Mouse (Mus musculus): ENCODE data around the gene Pdgfc.

- TF ChIP-seq POLR2A (IDR thresholded peaks at IDR 0.05; ENCODE audit: insufficient read length, low read depth) = no peak
- TF ChIP-seq MYOG (IDR thresholded peaks at IDR 0.05; ENCODE audit: control insufficient read depth in 1 of 3, insufficient read depth in 1 of 3, insufficient read length in 2 of 3, low read depth in 2 of 3) = no peak
- no peak for TF ChIP-seq USF1 (IDR thresholded peaks at IDR 0.05; ENCODE audit: low read depth)
- TF ChIP-seq E2F4 (IDR thresholded peaks at IDR 0.05; ENCODE audit: insufficient read depth) = no peak
- TF ChIP-seq POLR2AphosphoS2 (IDR thresholded peaks at IDR 0.05; ENCODE audit: insufficient read length, low read depth) = no peak
Observed at GRCm38 (mm10) chr3:81039131-81039653, 3.0 kb downstream of the Pdgfc start.

Data from myocyte (in vitro differentiated cells).